Mouse (Mus musculus) stomach, postnatal 0 days (tissue): ENCODE data around the gene Sptb. TPM values are rescaled to one million over a fixed set of nuclear protein-coding genes. Genes with fewer than 3 reads are reported as not detected.

ENCODE experiments used
- ATAC-seq: fragments of 200-750 bp; cut with Nextera tagmentation; 2 replicates; pipeline ENCODE4 v1.8.0; 2017; ENCODE audit not compliant: low FRiP score, low TSS enrichment
- DNase-seq: peaks from one replicate; pipeline ENCODE4 v3.0.0-alpha.2; 2016; ENCODE audit warnings: low spot score
- H3K27ac ChIP-seq: fragments of 300-500 bp; sonication (generic); replicated peaks from 2 replicates; pipeline ENCODE4 v1.5.1; 2014; ENCODE audit warnings: mild to moderate bottlenecking, control low read depth
- H3K27me3 ChIP-seq: fragments of 300-500 bp; sonication (generic); 2 replicates; pipeline ENCODE4 v1.6.1; 2014; ENCODE audit warnings: low read length; ENCODE audit not compliant: control insufficient read depth, insufficient read depth
- H3K36me3 ChIP-seq: fragments of 300-500 bp; sonication (generic); 2 replicates; pipeline ENCODE4 v1.6.1; 2014; ENCODE audit warnings: low read length, mixed read lengths; ENCODE audit not compliant: control insufficient read depth, insufficient read depth
- H3K4me1 ChIP-seq: fragments of 300-500 bp; sonication (generic); replicated peaks from 2 replicates; pipeline ENCODE4 v1.6.1; 2014; ENCODE audit warnings: antibody characterized with exemption; ENCODE audit not compliant: control insufficient read depth, insufficient read depth
- H3K4me2 ChIP-seq: fragments of 300-500 bp; sonication (generic); replicated peaks from 2 replicates; pipeline ENCODE4 v1.6.1; 2014; ENCODE audit warnings: low read depth, mild to moderate bottlenecking, control low read depth, moderate library complexity
- H3K4me3 ChIP-seq: fragments of 300-500 bp; sonication (generic); 2 replicates; pipeline ENCODE4 v1.5.1; 2014; ENCODE audit warnings: low read depth, low read length, control low read depth
- H3K9ac ChIP-seq: fragments of 300-500 bp; sonication (generic); 2 replicates; pipeline ENCODE4 v1.6.1; 2014; ENCODE audit warnings: mild to moderate bottlenecking, low read length, control low read depth, mixed read lengths
- H3K9me3 ChIP-seq: fragments of 300-500 bp; sonication (generic); 2 replicates; pipeline ENCODE4 v1.6.1; 2016; ENCODE audit warnings: low read length; ENCODE audit not compliant: control insufficient read depth
- CTCF ChIP-seq: IDR thresholded peaks from 2 replicates; pipeline ENCODE4 v1.5.1; 2016; ENCODE audit warnings: antibody characterized with exemption, low read depth, mild to moderate bottlenecking, moderate library complexity
- EP300 ChIP-seq: optimal IDR thresholded peaks from 2 replicates; pipeline ENCODE3; 2016; ENCODE audit warnings: antibody characterized with exemption
- WGBS: fragments of 180-500 bp; shearing (Covaris S2); extraction: QIAGEN DNeasy Blood & Tissue Kit; methylation state at CpG from one replicate; pipeline ENCODE4 v1.1.7; 2014; 5-methylcytosine and 5-hydroxymethylcytosine counted together
- polyA plus RNA-seq: library from polyadenylated mRNA; unstranded; fragments of >200 nt; fragmentation: Nextera tagmentation; extraction: Ambion mirVana; gene quantifications from 2 replicates; pipeline ENCODE4 v1.2.1, GENCODE M21; 2015

The Sptb gene
- polyA plus RNA-seq, 1 experiment from 2014 or later = 0.29 TPM

GRCm38 (mm10) chr12:76618175-76618574, 92.2 kb downstream of the Sptb start:
- Histone ChIP-seq H3K27me3 (no peaks in the 10 kb centered on the region), H3K9ac (no peak overlapping the region), H3K4me3 (no peak overlapping the region), H3K9me3 (no peaks in the 10 kb centered on the region), H3K27ac (no peak overlapping the region), H3K4me2 (no peak overlapping the region), H3K4me1 (no peaks in the 10 kb centered on the region), H3K36me3 (no peaks in the 10 kb centered on the region)
- DNase-seq = no peak
- no peak for ATAC-seq
- TF ChIP-seq CTCF = no peak
- WGBS = 74% methylated on average over 4 of the region's 4 CpGs

GRCm38 (mm10) chr12:76615580-76615937, 94.8 kb downstream of the Sptb start:
- Histone ChIP-seq H3K36me3 (no peaks in the 10 kb centered on the region), H3K27ac (no peak overlapping the region; the same call in 1 of the 2 replicates), H3K4me3 (no peak overlapping the region), H3K4me2 (no peak overlapping the region), H3K27me3 (no peaks in the 10 kb centered on the region), H3K9ac (no peak overlapping the region), H3K4me1 (no peaks in the 10 kb centered on the region), H3K9me3 (no peaks in the 10 kb centered on the region)
- WGBS = 75% methylated on average over 4 of the region's 4 CpGs
- no peak for ATAC-seq
- TF ChIP-seq EP300 (no peak), CTCF (no peak)
- DNase-seq = no peak

GRCm38 (mm10) chr12:76614868-76615579, 95.3 kb downstream of the Sptb start:
- Histone ChIP-seq H3K9ac (no peak overlapping the region), H3K9me3 (no peaks in the 10 kb centered on the region), H3K27ac (no peak overlapping the region; the same call in 1 of the 2 replicates), H3K27me3 (no peaks in the 10 kb centered on the region), H3K36me3 (no peaks in the 10 kb centered on the region), H3K4me2 (no peak overlapping the region), H3K4me1 (no peaks in the 10 kb centered on the region), H3K4me3 (no peak overlapping the region)
- no peak for DNase-seq
- no peak for TF ChIP-seq EP300
- TF ChIP-seq CTCF = no peak
- 54% methylated on average over 12 of the region's 12 CpGs for WGBS
- no peak for ATAC-seq

- no peak for DNase-seq
- no peaks in the 10 kb centered on the region for H3K9me3 ChIP-seq
- 85% methylated on average over 12 of the region's 12 CpGs for WGBS
- H3K4me1 ChIP-seq = no peaks in the 10 kb centered on the region
- TF ChIP-seq CTCF (no peak), EP300 (no peak)
- H3K27me3 ChIP-seq = no peaks in the 10 kb centered on the region
- H3K4me2 ChIP-seq = no peak overlapping the region
- H3K9ac ChIP-seq = no peak overlapping the region
- H3K36me3 ChIP-seq = no peaks in the 10 kb centered on the region
- no peak overlapping the region for H3K4me3 ChIP-seq
- H3K27ac ChIP-seq = no peak overlapping the region
- ATAC-seq = no peak
These were observed 97.7 kb downstream of the Sptb start for GRCm38 (mm10) chr12:76612621-76613020.

GRCm38 (mm10) chr12:76608997-76609565, 101.3 kb downstream of the Sptb start:
- H3K9ac ChIP-seq = no peak overlapping the region
- no peak for ATAC-seq
- WGBS = 77% methylated on average over 15 of the region's 15 CpGs

GRCm38 (mm10) chr12:76608241-76608640, 102.1 kb downstream of the Sptb start:
- Histone ChIP-seq H3K4me1 (no peaks in the 10 kb centered on the region), H3K9me3 (no peaks in the 10 kb centered on the region), H3K9ac (no peak overlapping the region), H3K27ac (no peak overlapping the region), H3K27me3 (no peaks in the 10 kb centered on the region), H3K36me3 (no peaks in the 10 kb centered on the region), H3K4me3 (no peak overlapping the region), H3K4me2 (no peak overlapping the region)
- TF ChIP-seq EP300 (no peak), CTCF (no peak)
- DNase-seq (no peak), ATAC-seq (no peak)
- WGBS = 73% methylated on average over 11 of the region's 11 CpGs

More at GRCm38 (mm10) chr12:76608997-76609565, 101.3 kb downstream of the Sptb start:
- Histone ChIP-seq H3K4me3 (no peak overlapping the region), H3K4me2 (no peak overlapping the region), H3K36me3 (no peaks in the 10 kb centered on the region), H3K9me3 (no peaks in the 10 kb centered on the region), H3K27ac (no peak overlapping the region), H3K27me3 (no peaks in the 10 kb centered on the region), H3K4me1 (no peaks in the 10 kb centered on the region)
- DNase-seq = no peak
- TF ChIP-seq EP300 (no peak), CTCF (no peak)
